Mouse (Mus musculus): ENCODE data around the gene Zfp248.

- TF ChIP-seq POLR2A (IDR thresholded peaks at IDR 0.05; ENCODE audit: borderline replicate concordance, insufficient read depth, low read length) (no peak), CTCF (IDR thresholded peaks at IDR 0.05; ENCODE audit: borderline replicate concordance, insufficient read depth, low read depth, low read length) (no peak)
These were observed 2.4 kb upstream of the Zfp248 start for GRCm38 (mm10) chr6:118457726-118458125.
